Mouse (Mus musculus) heart, embryonic 10.5 days (tissue): ENCODE results near the gene Gnai3. TPM values are rescaled to one million over a fixed set of nuclear protein-coding genes. Genes with fewer than 3 reads are reported as not detected.

Source experiments
- DNase-seq: peaks from one replicate; pipeline ENCODE4 v3.0.0-alpha.2; 2017; ENCODE audit warnings: low spot score
- H3K27ac ChIP-seq: fragments of 300-500 bp; sonication (generic); 2 replicates; pipeline ENCODE4 v1.5.1; 2016; ENCODE audit warnings: mild to moderate bottlenecking
- H3K27me3 ChIP-seq: fragments of 300-500 bp; sonication (generic); 2 replicates; pipeline ENCODE4 v1.6.1; 2016; ENCODE audit warnings: mild to moderate bottlenecking; ENCODE audit not compliant: poor library complexity, insufficient read depth, severe bottlenecking
- H3K36me3 ChIP-seq: fragments of 300-500 bp; sonication (generic); 2 replicates; pipeline ENCODE4 v1.6.1; 2016; ENCODE audit warnings: mild to moderate bottlenecking, moderate library complexity
- H3K4me1 ChIP-seq: fragments of 300-500 bp; sonication (generic); 2 replicates; pipeline ENCODE4 v1.6.1; 2016; ENCODE audit warnings: mild to moderate bottlenecking
- H3K4me3 ChIP-seq: fragments of 300-500 bp; sonication (generic); 2 replicates; pipeline ENCODE4 v1.5.1; 2016; ENCODE audit warnings: mild to moderate bottlenecking, moderate library complexity
- H3K9me3 ChIP-seq: fragments of 300-500 bp; sonication (generic); 2 replicates; pipeline ENCODE4 v1.6.1; 2016; ENCODE audit warnings: mild to moderate bottlenecking, moderate library complexity
- WGBS: fragments of 180-500 bp; shearing (Covaris S2); methylation state at CpG from one replicate; pipeline ENCODE4 v1.1.7; 2016; 5-methylcytosine and 5-hydroxymethylcytosine counted together
- polyA plus RNA-seq: library from polyadenylated mRNA; unstranded; fragments of >200 nt; fragmentation: Nextera tagmentation; extraction: Ambion mirVana; gene quantifications from 2 replicates; pipeline ENCODE4 v1.2.1, GENCODE M21; 2016

The Gnai3 gene
- polyA plus RNA-seq, 1 experiment from 2014 or later: 131 TPM

DNA sequence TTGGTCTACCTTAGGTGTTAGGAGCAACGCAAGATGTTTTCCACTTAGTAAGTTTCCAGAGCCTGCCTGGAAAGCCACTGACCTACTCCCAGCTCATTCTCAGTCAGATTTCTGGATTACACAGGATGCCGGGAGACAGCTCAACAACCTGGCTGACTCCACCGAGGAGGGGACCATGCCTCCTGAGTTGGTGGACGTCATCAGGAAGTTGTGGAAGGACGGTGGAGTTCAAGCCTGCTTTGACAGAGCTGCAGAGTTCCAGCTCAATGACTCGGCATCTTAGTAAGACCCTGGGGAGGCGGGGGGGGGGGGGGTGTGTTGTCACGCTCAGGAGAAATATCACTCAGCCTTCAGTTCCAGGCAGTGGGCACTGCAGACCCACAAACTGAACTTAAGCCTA, 49.7 kb downstream of the Gnai3 start:
- Histone ChIP-seq H3K9me3 (no peaks in the 10 kb centered on the region), H3K36me3 (no peaks in the 10 kb centered on the region), H3K27me3 (peaks cover 4% of the 10 kb centered on the region; the same call in 1 of the 2 replicates), H3K27ac (peak overlapping the region; percentile 67), H3K4me1 (peaks cover 13% of the 10 kb centered on the region), H3K4me3 (no peak overlapping the region)
- 45% methylated on average over 8 of the region's 8 CpGs for WGBS
- DNase-seq: peak; percentile 79

DNA sequence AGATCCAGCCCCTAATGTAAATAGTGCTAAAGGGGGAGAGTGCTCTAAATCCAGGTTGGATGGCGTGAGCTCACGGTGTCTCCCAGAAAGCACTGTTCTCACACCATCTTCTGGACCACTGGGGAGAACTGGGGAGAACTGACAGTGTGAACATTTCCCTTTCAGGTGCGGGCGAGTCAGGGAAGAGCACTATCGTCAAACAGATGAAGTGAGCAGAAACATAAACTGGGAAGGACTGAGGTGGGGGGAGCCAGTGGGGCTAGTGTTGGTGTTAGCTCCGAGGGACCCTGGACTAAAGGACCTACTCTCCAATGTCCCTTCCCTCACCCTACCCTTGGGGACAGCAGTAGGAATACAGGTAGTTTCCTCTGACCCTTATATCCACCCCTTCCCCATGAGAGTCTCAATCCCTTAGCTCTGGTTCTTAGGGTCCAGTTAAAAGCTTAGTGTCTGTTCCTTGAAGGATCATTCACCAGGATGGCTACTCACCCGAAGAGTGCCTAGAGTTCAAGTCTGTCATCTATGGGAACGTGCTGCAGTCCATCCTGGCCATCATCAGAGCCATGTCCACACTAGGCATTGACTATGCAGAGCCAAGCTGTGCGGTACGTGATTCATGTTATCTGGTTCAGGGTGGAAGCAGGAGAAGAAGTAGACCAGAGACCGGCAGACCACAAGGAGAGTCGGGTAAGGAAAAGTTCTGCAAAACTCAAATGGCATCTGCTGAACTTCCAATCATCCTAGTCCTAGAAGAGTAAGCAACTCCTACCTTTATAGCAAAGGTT, 50.8 kb downstream of the Gnai3 start:
- DNase-seq: peak; percentile 75
- H3K27ac ChIP-seq: no peak overlapping the region

DNA sequence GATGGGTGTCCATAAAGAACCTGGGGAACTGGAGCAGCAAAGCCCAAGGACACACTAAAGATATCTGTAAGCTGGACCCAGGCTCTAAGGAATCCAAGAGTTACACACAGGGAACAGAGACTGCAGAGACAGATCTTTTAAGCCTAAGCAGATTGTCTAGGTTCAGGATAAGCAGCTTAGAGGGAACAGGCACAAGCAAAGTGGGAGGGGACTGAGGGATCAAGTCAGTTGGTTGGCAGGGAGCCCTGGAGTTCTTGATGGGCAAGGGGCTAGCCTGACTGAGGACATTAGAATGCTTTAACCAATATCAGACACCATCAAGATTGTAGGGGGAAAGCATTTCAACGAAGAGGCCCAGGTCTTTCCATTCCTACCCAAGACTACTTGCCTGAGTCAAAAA, 51.8 kb downstream of the Gnai3 start:
- peak; percentile 47 for DNase-seq
- Histone ChIP-seq H3K4me3 (no peak overlapping the region), H3K27ac (no peak overlapping the region), H3K9me3 (no peaks in the 10 kb centered on the region), H3K36me3 (no peaks in the 10 kb centered on the region), H3K4me1 (peaks cover 26% of the 10 kb centered on the region), H3K27me3 (peaks cover 4% of the 10 kb centered on the region; the same call in 1 of the 2 replicates)
- 58% methylated on average over 1 of the region's 1 CpGs for WGBS

More for the DNA sequence above, 50.8 kb downstream of the Gnai3 start:
- Histone ChIP-seq H3K4me3 (no peak overlapping the region), H3K4me1 (peaks cover 16% of the 10 kb centered on the region), H3K9me3 (no peaks in the 10 kb centered on the region), H3K36me3 (no peaks in the 10 kb centered on the region), H3K27me3 (peaks cover 4% of the 10 kb centered on the region; the same call in 1 of the 2 replicates)
- 86% methylated on average over 12 of the region's 12 CpGs for WGBS

DNA sequence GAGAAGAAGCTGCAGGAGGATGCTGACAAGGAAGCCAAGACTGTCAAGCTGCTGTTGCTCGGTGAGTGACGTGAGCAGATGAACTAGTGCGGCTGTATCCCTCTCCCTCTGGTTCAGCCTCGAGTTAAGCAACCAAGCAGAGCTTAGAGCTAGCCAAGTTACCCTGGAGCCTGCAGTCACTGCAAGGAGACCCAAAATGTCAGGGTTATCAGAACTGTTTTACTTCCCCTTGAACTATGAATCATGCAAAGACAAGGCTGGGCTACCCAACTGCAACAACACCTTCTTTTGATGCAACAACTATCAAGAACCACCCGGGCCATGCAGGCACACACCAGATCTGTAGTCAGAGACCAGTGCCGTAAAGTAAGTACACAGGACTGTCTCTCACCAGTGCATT, 52.6 kb downstream of the Gnai3 start:
- Histone ChIP-seq H3K27ac (no peak overlapping the region), H3K36me3 (no peaks in the 10 kb centered on the region), H3K9me3 (no peaks in the 10 kb centered on the region), H3K4me1 (peaks cover 31% of the 10 kb centered on the region), H3K27me3 (peaks cover 4% of the 10 kb centered on the region; the same call in 1 of the 2 replicates), H3K4me3 (no peak overlapping the region)
- 64% methylated on average over 6 of the region's 6 CpGs for WGBS
- peak; percentile 61 for DNase-seq

DNA sequence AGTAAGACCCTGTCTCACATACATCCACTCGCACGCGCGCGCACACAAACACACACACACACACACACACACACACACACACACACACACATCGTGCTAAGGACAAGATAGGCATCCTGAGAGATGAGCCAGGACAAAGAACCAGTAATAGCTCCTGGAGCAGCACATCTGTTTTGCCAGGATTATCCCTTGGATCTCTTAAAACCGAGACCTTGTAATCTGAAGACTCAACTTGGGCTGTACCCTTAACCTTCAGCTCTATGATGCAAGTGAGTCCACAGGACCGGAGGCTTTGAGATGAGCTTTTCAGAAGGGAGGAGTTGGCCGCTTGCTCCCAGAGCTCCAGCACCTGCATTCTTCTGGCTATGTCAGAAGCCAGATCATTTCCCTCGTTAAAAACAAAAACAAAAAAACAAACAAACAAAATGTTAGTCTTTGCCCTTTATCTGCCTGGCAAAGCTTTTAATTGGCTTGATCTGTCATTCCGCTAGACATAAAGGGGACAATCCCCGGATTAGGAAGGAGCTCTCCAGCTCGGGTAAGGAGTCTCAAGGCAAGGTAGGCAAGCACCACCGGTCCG, 53.3 kb downstream of the Gnai3 start, which contains the start of gene Gnat2:
Gnat2 (plus strand) TSS at position 254 of the 580 bp plus-strand sequence.
- 79% methylated on average over 15 of the region's 15 CpGs for WGBS
- Histone ChIP-seq H3K4me1 (peaks cover 31% of the 10 kb centered on the region), H3K27me3 (peaks cover 4% of the 10 kb centered on the region; the same call in 1 of the 2 replicates)

DNA sequence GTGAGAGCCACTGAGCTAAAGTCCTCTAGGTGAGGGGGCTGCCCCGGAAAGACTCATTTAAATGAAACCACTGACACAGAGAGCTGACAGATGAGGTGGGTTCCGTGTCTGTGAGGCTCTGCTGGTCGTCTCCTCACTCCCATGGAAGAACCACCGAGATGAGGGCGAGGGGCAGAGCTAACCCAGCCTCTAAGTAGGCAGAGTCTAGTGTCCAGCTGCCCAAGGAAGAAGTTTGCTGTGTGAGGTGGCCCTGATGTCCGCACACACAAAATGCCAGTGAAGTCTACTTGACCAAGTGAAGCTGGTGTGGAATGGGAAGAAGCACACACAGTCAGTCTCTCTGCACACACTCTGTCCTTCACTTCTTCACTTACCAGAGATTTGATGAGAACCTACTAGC, 53.9 kb downstream of the Gnai3 start:
- Histone ChIP-seq H3K4me3 (no peak overlapping the region), H3K4me1 (peaks cover 37% of the 10 kb centered on the region), H3K27ac (no peak overlapping the region), H3K9me3 (no peaks in the 10 kb centered on the region), H3K36me3 (no peaks in the 10 kb centered on the region), H3K27me3 (peaks cover 4% of the 10 kb centered on the region; the same call in 1 of the 2 replicates)
- peak; percentile 68 for DNase-seq
- WGBS: 75% methylated on average over 6 of the region's 6 CpGs

More for the DNA sequence above, 53.3 kb downstream of the Gnai3 start, which contains the start of gene Gnat2:
- no peaks in the 10 kb centered on the region for H3K36me3 ChIP-seq
- no peak within 1 kb of the TSS for H3K4me3 ChIP-seq
- H3K9me3 ChIP-seq: no peaks in the 10 kb centered on the region
- H3K27ac ChIP-seq: no peak within 1 kb of the TSS
- DNase-seq: peak; percentile 50

DNA sequence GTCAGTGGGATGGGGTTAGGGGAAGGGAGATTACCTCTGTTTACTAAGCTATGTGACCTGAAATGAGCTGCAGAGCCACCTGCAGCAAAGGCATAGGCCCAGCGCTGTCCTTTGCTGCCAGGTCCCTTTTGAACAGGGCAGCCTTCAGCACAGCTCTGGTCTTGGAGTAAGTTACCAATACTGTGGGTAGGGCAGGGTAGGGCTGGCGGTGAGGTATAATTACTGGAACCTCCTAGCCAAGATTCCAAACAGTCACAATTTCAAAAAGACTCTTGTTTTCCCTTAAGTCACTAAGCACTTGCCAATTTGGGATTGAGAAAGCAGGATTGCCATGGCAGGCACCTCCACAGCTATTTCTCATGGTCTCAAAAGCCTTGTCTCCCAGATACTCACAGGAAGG, 55.4 kb downstream of the Gnai3 start:
- Histone ChIP-seq H3K4me1 (peaks cover 36% of the 10 kb centered on the region), H3K27me3 (peaks cover 4% of the 10 kb centered on the region; the same call in 1 of the 2 replicates), H3K36me3 (no peaks in the 10 kb centered on the region), H3K9me3 (no peaks in the 10 kb centered on the region), H3K27ac (no peak overlapping the region), H3K4me3 (no peak overlapping the region)
- WGBS: 84% methylated on average over 2 of the region's 2 CpGs
- DNase-seq: peak; percentile 39

DNA sequence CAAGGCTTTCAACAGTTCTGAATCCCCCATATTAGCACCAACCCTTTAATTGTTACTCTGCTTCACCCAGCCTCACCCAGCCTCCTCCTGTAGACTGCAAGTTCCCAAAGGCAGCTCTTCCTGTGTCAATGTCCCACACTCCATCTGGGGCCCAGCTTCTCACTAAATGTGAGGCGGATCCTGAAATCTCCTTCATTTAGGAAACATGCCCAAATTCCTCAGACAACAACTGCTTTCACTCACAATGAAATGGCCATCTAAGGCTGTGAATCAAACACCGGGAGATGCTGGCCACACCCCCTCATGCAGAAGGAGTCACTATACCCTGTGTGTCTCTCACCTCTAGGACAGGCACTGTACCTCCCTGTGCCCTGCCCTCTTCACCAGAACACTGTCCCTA, 56.0 kb downstream of the Gnai3 start:
- WGBS: 36% methylated on average over 2 of the region's 2 CpGs
- peaks cover 38% of the 10 kb centered on the region for H3K4me1 ChIP-seq
- H3K36me3 ChIP-seq: no peaks in the 10 kb centered on the region
- no peak overlapping the region for H3K4me3 ChIP-seq
- H3K27me3 ChIP-seq: peaks cover 4% of the 10 kb centered on the region; the same call in 1 of the 2 replicates
- H3K27ac ChIP-seq: no peak overlapping the region
- DNase-seq: no peak
- H3K9me3 ChIP-seq: no peaks in the 10 kb centered on the region

DNA sequence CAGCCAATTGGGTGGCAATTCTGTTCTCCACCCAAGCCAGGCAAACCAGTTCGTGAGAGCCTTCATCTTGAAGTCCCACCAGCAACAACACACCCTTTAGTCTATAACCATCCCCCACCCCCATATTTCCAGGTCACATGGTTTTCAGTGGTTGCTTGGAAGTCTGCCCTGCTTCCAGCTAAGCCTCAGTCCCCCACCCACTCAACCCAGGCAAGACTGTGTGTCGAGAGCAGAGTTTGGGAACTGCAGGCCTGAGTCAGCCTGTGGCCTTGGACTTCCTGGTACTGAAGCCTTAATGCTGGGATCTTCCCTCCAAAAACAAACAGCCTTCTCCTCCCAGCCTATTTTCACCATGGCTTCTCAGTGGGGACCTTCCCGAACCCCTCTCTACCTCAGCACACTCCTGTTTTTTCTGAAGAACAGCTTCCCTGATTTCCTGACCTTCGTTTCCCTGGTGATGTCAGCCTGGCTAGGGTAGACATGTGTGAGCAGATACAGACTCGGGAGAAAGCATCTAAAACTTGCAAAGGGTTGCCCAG, 57.0 kb downstream of the Gnai3 start:
- peaks cover 48% of the 10 kb centered on the region for H3K4me1 ChIP-seq
- H3K27ac ChIP-seq: peak overlapping the region; percentile 60; the same call in 1 of the 2 replicates
- no peak for DNase-seq
- H3K36me3 ChIP-seq: no peaks in the 10 kb centered on the region
- H3K9me3 ChIP-seq: no peaks in the 10 kb centered on the region
- WGBS: 41% methylated on average over 5 of the region's 5 CpGs
- H3K27me3 ChIP-seq: peaks cover 4% of the 10 kb centered on the region; the same call in 1 of the 2 replicates
- no peak overlapping the region for H3K4me3 ChIP-seq

DNA sequence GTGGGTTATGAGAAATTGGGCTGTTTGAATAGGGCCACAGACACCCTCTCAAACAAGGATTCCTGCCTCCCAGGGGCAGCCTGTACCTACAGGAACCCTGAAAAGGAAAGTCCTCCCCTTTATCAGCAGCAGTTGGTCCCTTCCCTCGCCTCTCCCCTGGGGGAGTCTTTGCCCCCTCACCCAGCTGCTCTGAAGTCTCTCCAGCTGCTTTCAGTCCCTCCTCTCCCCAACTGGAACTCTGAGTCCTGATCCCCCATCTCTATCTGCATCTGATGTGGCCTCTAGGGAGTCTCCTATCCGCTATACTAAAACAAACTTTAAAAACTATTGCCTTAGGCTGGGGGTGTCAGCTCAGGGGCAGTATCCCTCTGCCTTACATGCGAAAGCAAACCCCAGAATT, 58.6 kb downstream of the Gnai3 start:
- no peaks in the 10 kb centered on the region for H3K9me3 ChIP-seq
- WGBS: 70% methylated on average over 3 of the region's 3 CpGs
- DNase-seq: no peak
- H3K36me3 ChIP-seq: no peaks in the 10 kb centered on the region
- peaks cover 61% of the 10 kb centered on the region for H3K4me1 ChIP-seq
- no peaks in the 10 kb centered on the region for H3K27me3 ChIP-seq
- peak overlapping the region; percentile 95 for H3K27ac ChIP-seq
- H3K4me3 ChIP-seq: peak overlapping the region; percentile 79

DNA sequence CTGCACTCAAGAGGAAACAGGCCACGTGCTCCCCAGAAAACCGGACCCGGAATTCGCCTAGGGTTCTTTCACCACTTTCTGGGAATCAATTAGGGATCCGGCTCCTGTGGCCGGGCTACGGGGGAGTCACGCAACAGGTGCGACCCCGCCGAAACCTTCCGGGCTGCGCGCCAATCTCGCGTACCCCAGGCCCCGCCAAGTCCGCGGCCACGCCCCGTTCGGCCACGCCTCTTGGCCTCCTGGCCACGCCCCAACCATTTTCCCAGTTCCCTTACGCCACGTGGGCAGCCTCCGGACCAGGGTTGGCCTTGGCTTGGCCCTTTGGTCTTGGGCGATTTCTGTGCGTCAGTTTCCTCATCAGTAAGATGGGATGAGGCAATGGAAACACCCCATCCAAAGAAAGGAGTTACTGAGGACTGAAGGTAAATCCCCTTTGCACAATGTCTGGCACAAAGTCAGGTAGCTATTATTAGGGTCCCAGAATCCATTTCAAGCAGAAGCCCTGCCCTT, 59.4 kb downstream of the Gnai3 start, which contains the start of gene Ampd2:
Ampd2 (minus strand) TSS at position 182 of the 510 bp plus-strand sequence.
- WGBS: under 1% methylated on average over 29 of the region's 29 CpGs
- peaks cover 69% of the 10 kb centered on the region for H3K4me1 ChIP-seq
- H3K4me3 ChIP-seq: peak within 1 kb of the TSS; percentile 79

DNA sequence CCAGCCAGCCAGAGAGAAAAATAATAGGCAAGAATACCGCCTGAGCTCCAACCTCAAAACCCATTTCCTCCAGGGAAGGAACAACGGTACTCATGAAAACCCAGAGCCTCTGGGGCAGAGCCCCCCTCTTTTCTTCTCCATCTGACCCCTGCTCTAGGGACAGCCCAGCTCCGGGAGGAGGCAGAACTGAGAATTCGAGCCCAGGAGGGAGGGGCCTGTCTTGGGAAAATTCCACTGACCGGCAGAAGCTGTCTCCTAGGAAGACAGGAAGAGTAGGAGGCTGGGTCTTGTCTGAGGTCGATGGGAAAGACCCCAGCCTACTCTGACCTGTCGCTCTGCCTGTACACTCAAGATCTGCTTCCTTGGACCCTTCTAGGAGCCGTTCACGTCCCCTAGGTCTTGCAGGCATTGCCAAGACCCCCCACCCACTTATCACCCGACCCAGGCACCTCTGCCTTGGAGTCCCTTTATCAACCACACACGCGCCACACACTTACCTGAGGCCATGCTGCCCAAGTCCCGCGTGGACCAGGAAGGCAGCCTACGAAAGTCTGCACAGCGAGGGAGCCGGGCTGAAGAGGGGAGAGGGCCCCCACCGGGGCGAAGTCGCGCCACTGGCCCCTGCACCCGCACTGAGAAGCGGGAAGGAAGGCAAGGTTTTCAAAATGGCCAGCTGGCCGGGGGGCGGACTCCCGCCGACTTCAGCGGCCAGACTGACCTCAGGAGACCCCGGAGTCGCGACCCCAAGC, 60.1 kb downstream of the Gnai3 start:
- under 1% methylated on average over 31 of the region's 31 CpGs for WGBS
- H3K4me3 ChIP-seq: peak overlapping the region; percentile 79
- H3K4me1 ChIP-seq: peaks cover 76% of the 10 kb centered on the region
- H3K36me3 ChIP-seq: peaks cover under 1% of the 10 kb centered on the region
- no peaks in the 10 kb centered on the region for H3K9me3 ChIP-seq
- peak overlapping the region; percentile 95 for H3K27ac ChIP-seq
- peak; percentile 89 for DNase-seq
- H3K27me3 ChIP-seq: no peaks in the 10 kb centered on the region

More for the DNA sequence above, 59.4 kb downstream of the Gnai3 start, which contains the start of gene Ampd2:
- H3K27ac ChIP-seq: peak within 1 kb of the TSS; percentile 95
- H3K27me3 ChIP-seq: no peaks in the 10 kb centered on the region
- peak; percentile 94 for DNase-seq
- H3K9me3 ChIP-seq: no peaks in the 10 kb centered on the region
- H3K36me3 ChIP-seq: no peaks in the 10 kb centered on the region
